Mouse (Mus musculus): Measurements from ENCODE around the gene Fndc9.

The Fndc9 gene

DNA sequence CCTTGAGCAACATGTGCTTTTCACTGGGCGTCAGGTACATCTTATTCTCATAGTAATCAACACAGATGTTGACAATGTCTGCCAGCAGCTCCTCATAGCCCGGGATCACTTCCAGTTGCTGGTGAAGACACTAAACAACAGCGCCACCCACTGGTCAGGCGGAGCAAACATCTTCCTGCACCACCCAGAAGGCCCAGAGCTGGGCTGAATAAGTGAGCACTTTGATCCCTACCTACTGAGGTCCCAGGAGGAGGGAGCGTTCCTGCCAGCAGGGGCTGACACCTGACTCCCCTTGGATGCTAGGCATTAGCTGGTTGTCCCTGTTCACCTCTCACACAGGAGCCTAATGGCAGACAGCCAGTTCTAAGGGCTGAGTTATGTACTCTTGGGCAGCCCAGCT, 41.4 kb downstream of the Fndc9 start:
- peak; percentile 29 to 71 for DNase-seq (ENCODE audit: low spot score in 2 of 2)

DNA sequence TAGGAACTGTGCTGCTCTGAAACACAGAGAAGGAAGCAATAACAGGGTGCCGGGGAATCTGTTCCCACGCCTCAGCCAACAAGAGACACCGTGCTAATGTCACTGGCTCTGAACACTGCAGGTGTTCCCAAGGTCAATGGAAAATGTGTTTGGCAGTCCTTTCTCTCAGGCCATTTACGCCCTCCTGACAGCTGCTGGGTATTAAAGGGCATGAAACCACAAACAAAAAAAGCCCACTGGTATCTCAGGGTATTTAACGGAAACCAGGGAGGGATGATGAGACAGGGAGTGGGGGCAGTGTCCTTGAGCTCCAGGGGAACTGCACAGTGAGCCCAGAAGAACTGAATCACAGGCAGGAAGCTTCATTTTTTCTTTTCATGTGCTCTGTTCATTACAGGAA, 42.8 kb downstream of the Fndc9 start:
- DNase-seq (ENCODE audit: low spot score in 2 of 2): no peak

DNA sequence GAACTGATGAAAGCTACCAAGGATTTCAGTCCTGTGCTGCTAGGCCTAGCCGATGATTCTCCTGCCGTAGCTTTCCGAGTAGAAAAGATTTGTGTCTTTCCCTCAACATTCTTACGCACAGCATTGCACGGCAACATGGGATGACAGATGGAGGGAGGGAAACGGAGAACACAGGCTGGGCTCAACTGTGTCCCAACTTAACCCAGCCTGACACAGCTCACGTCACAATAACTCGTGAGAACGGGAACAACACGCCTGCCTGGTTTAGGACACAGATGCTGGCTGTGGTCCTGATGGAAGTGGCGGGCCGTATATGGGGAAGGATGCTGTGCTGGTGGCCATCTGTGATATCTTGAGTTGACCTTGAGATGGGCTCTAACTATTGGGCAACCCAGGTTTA, 43.4 kb downstream of the Fndc9 start:
- no peak for DNase-seq (ENCODE audit: low spot score in 2 of 2)

- no peak for DNase-seq (ENCODE audit: low spot score in 2 of 2)
Measured at GRCm38 (mm10) chr11:46282612-46283011, 47.3 kb downstream of the Fndc9 start.

DNA sequence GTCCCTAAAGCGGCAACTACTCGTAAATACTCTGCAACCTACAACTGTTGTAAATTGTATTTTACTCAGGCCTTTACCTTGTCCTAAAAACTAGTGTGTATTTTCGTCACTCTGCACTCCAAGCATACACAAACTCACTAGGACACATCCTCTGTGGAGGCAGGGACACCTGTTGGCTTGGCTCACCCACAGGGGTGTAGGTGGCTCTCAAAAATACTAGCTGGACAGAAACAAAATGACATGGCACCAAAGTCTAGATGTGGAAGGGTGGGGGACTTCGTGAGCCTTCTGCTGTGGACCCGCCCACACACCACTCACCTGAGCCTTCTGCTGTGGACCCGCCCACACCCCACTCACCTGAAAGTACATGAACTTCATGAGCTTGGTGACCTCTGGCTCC, 48.5 kb downstream of the Fndc9 start:
- DNase-seq (ENCODE audit: low spot score in 2 of 2): no peak

- no peak for DNase-seq (ENCODE audit: low spot score in 2 of 2)
Measured at GRCm38 (mm10) chr11:46286803-46287202, 51.5 kb downstream of the Fndc9 start.

DNA sequence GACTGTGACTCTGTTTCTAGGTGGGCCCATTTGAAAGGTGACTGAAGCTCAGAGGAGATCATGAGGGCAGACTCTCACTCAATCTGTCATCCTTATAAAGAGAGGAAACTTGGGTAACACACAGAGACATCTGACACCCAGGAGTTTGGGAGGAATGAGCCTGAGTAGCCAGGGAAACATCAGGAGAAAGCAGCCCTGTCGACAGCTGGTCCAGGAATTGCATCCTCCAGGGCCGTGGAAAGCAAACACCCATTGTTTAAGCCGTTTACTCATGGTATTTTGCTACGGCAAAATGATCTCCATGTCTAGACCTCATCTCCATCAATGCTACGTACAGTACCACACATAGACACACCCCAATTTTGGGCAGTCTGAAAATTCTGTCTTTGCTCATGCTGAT, 52.8 kb downstream of the Fndc9 start:
- no peak for DNase-seq (ENCODE audit: low spot score in 2 of 2)

GRCm38 (mm10) chr11:46289022-46289421, 53.7 kb downstream of the Fndc9 start:
- no peak for DNase-seq (ENCODE audit: low spot score in 2 of 2)

Data from thymus, postnatal 10 days (tissue).